Mouse (Mus musculus) heart, embryonic 14.5 days (tissue): ENCODE measurements around the gene Prkca. TPM values are rescaled to one million over a fixed set of nuclear protein-coding genes. Genes with fewer than 3 reads are reported as not detected.

ENCODE experiments used
- ATAC-seq: fragments of 200-750 bp; cut with Nextera tagmentation; 2 replicates; pipeline ENCODE4 v1.8.0; 2017; ENCODE audit warnings: low read depth, moderate TSS enrichment; ENCODE audit not compliant: insufficient number of reproducible peaks, insufficient read depth, low FRiP score
- H3K27ac ChIP-seq, 2 experiments: fragments of 200-500 bp in 1 of 2; fragments of 300-500 bp in 1 of 2; sonication (generic) in 1 of 2; replicated peaks in 1 of 2; 2 replicates each; pipeline ENCODE4 v1.5.1; 2012 to 2014; ENCODE audit warnings: low read depth in 2 of 2, low read length in 2 of 2, control low read depth in 1 of 2, mild to moderate bottlenecking in 1 of 2, mixed read lengths in 1 of 2; ENCODE audit not compliant: control insufficient read depth in 1 of 2, insufficient read depth in 1 of 2
- H3K27me3 ChIP-seq: fragments of 300-500 bp; sonication (generic); 2 replicates; pipeline ENCODE4 v1.6.1; 2014; ENCODE audit warnings: mild to moderate bottlenecking, low read length, control low read depth; ENCODE audit not compliant: control insufficient read depth, insufficient read depth
- H3K36me3 ChIP-seq: fragments of 300-500 bp; sonication (generic); 2 replicates; pipeline ENCODE4 v1.6.1; 2014; ENCODE audit warnings: mild to moderate bottlenecking, control low read depth, low read length, mixed read lengths; ENCODE audit not compliant: control insufficient read depth, insufficient read depth
- H3K4me1 ChIP-seq, 2 experiments: fragments of 200-500 bp in 1 of 2; fragments of 300-500 bp in 1 of 2; sonication (generic) in 1 of 2; 2 replicates each; pipeline ENCODE4 v1.6.1; 2012 to 2014; ENCODE audit warnings: low read length in 2 of 2, control low read depth in 1 of 2, mixed read lengths in 1 of 2; ENCODE audit not compliant: control insufficient read depth in 2 of 2, insufficient read depth in 2 of 2
- H3K4me2 ChIP-seq: fragments of 300-500 bp; sonication (generic); 2 replicates; pipeline ENCODE4 v1.6.1; 2014; ENCODE audit warnings: mild to moderate bottlenecking, low read length
- H3K4me3 ChIP-seq, 2 experiments: fragments of 200-500 bp in 1 of 2; fragments of 300-500 bp in 1 of 2; sonication (generic) in 1 of 2; 2 replicates each; pipeline ENCODE4 v1.5.1; 2012 to 2014; ENCODE audit warnings: low read length in 2 of 2, mild to moderate bottlenecking in 2 of 2, control low read depth in 1 of 2, low read depth in 1 of 2, moderate library complexity in 1 of 2; ENCODE audit not compliant: control insufficient read depth in 1 of 2, insufficient read depth in 1 of 2
- H3K9ac ChIP-seq: fragments of 300-500 bp; sonication (generic); 2 replicates; pipeline ENCODE4 v1.6.1; 2014; ENCODE audit warnings: mild to moderate bottlenecking, low read length
- H3K9me3 ChIP-seq: fragments of 300-500 bp; sonication (generic); 2 replicates; pipeline ENCODE4 v1.6.1; 2016; ENCODE audit warnings: low read length, control low read depth; ENCODE audit not compliant: control insufficient read depth
- WGBS: fragments of 180-500 bp; shearing (Covaris S2); extraction: QIAGEN DNeasy Blood & Tissue Kit; methylation state at CpG from one replicate; pipeline ENCODE4 v1.1.7; 2014; 5-methylcytosine and 5-hydroxymethylcytosine counted together
- polyA plus RNA-seq: library from polyadenylated mRNA; unstranded; fragments of >200 nt; fragmentation: Nextera tagmentation; extraction: Ambion mirVana; gene quantifications from 2 replicates; pipeline ENCODE4 v1.2.1, GENCODE M21; 2014

Gene Prkca
- polyA plus RNA-seq, 1 experiment from 2014 or later, result 21.4 TPM

GRCm38 (mm10) chr11:108112437-108112836, 231.3 kb downstream of the Prkca start:
- H3K36me3 ChIP-seq, result no peaks in the 10 kb centered on the region
- no peak overlapping the region for H3K27ac ChIP-seq
- no peak overlapping the region for H3K4me3 ChIP-seq
- no peak overlapping the region for H3K4me2 ChIP-seq
- H3K4me1 ChIP-seq, result peaks cover 0 to 6% of the 10 kb centered on the region in 2 experiments; a peak in 2 of 4 replicates
- H3K9ac ChIP-seq, result no peak overlapping the region
- H3K9me3 ChIP-seq, result no peaks in the 10 kb centered on the region
- 69% methylated on average over 3 of the region's 3 CpGs for WGBS
- no peaks in the 10 kb centered on the region for H3K27me3 ChIP-seq
- ATAC-seq, result no peak

DNA sequence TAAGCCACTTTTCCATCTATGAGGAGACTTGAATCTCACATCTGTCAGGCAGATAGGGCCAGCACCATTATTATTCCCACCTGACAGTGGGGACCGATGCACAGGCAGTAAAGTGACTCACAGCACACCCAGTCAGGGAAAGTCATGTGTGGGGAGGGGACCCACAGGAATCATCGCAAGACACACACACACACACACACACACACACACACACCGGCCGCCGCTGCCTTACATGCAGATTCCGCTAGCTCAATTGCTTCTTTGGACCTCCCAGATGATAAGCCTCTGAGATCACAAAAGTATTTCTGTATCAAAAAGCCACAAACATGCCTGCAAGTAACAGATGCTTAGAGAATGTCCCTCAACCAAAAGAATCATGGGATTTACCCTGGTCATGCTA, 239.6 kb downstream of the Prkca start:
- H3K27ac ChIP-seq, result no peak overlapping the region
- H3K4me3 ChIP-seq, result no peak overlapping the region
- no peak overlapping the region for H3K9ac ChIP-seq
- no peaks in the 10 kb centered on the region for H3K27me3 ChIP-seq
- ATAC-seq, result no peak
- H3K4me1 ChIP-seq, result peaks cover 15% of the 10 kb centered on the region in 2 experiments
- no peak overlapping the region for H3K4me2 ChIP-seq
- H3K36me3 ChIP-seq, result no peaks in the 10 kb centered on the region
- 55% methylated on average over 6 of the region's 6 CpGs for WGBS
- no peaks in the 10 kb centered on the region for H3K9me3 ChIP-seq

DNA sequence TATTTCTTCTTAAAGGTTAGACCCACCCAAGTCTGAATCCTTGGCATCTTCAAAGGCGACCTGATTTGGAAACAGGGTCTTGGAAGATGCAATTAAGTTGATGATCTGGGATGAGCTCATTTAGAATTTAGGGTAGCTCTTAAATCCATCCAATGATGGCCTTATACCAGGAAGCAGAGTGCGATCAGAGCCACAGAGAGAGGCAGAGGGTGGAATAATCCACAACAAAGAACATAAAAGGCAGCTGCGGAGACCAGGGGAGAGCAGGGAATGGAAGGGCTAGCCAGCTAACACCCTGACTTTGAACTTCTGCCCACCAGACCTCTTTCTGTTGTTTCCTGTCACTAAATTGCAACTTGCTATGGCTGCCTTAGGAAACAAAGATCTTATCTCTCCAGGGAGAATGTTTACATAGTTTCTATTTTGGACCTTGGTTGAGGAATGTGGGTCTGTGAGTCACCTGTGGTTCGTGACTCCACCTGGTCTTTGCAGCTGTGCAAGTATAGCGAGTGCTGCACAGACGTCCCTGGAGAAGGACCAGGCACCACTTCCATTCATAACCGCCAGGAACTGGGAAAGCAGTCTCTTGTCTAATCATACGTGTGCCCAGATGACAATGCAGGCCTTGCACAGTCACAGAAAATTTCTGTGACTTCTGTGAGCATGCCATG, 242.3 kb downstream of the Prkca start:
- no peaks in the 10 kb centered on the region for H3K9me3 ChIP-seq
- H3K36me3 ChIP-seq, result no peaks in the 10 kb centered on the region
- 50% methylated on average over 8 of the region's 8 CpGs for WGBS
- H3K4me1 ChIP-seq, result peaks cover 15% of the 10 kb centered on the region in 2 experiments
- no peak overlapping the region; a peak in 1 of 4 replicates for H3K27ac ChIP-seq
- H3K4me2 ChIP-seq, result no peak overlapping the region
- no peak for ATAC-seq
- no peak overlapping the region for H3K4me3 ChIP-seq
- H3K9ac ChIP-seq, result no peak overlapping the region
- no peaks in the 10 kb centered on the region for H3K27me3 ChIP-seq

- no peak overlapping the region for H3K27ac ChIP-seq
- H3K36me3 ChIP-seq, result no peaks in the 10 kb centered on the region
- peaks cover 5 to 8% of the 10 kb centered on the region in 2 experiments for H3K4me1 ChIP-seq
- H3K4me3 ChIP-seq, result no peak overlapping the region
- no peak for ATAC-seq
- H3K4me2 ChIP-seq, result no peak overlapping the region
- WGBS, result 65% methylated on average over 7 of the region's 7 CpGs
- H3K9ac ChIP-seq, result no peak overlapping the region
- H3K9me3 ChIP-seq, result no peaks in the 10 kb centered on the region
- H3K27me3 ChIP-seq, result no peaks in the 10 kb centered on the region
Measured at GRCm38 (mm10) chr11:108098306-108098705, 245.4 kb downstream of the Prkca start.

GRCm38 (mm10) chr11:108094796-108095195, 248.9 kb downstream of the Prkca start:
- WGBS, result 95% methylated on average over 5 of the region's 5 CpGs
- H3K36me3 ChIP-seq, result no peaks in the 10 kb centered on the region
- no peak for ATAC-seq
- H3K4me1 ChIP-seq, result peaks cover 6 to 14% of the 10 kb centered on the region in 2 experiments
- no peak overlapping the region for H3K4me2 ChIP-seq
- no peak overlapping the region for H3K27ac ChIP-seq
- no peaks in the 10 kb centered on the region for H3K27me3 ChIP-seq
- H3K9me3 ChIP-seq, result no peaks in the 10 kb centered on the region
- H3K9ac ChIP-seq, result no peak overlapping the region
- H3K4me3 ChIP-seq, result no peak overlapping the region

GRCm38 (mm10) chr11:108093248-108093647, 250.5 kb downstream of the Prkca start:
- no peak for ATAC-seq
- Histone ChIP-seq H3K4me1 (peaks cover 6 to 14% of the 10 kb centered on the region in 2 experiments), H3K27me3 (no peaks in the 10 kb centered on the region), H3K36me3 (no peaks in the 10 kb centered on the region), H3K4me2 (no peak overlapping the region), H3K9me3 (no peaks in the 10 kb centered on the region), H3K4me3 (no peak overlapping the region), H3K27ac (no peak overlapping the region), H3K9ac (no peak overlapping the region)
- whole genome bisulfite sequencing, result 72% methylated on average over 4 of the region's 4 CpGs

GRCm38 (mm10) chr11:108091238-108091637, 252.5 kb downstream of the Prkca start:
- H3K9me3 ChIP-seq, result no peaks in the 10 kb centered on the region
- no peak overlapping the region for H3K9ac ChIP-seq
- no peak overlapping the region for H3K4me3 ChIP-seq
- H3K4me1 ChIP-seq, result peaks cover 6 to 14% of the 10 kb centered on the region in 2 experiments
- H3K27me3 ChIP-seq, result no peaks in the 10 kb centered on the region
- H3K27ac ChIP-seq, result no peak overlapping the region
- ATAC-seq, result no peak
- WGBS, result 81% methylated on average over 3 of the region's 3 CpGs
- H3K4me2 ChIP-seq, result no peak overlapping the region
- H3K36me3 ChIP-seq, result no peaks in the 10 kb centered on the region

DNA sequence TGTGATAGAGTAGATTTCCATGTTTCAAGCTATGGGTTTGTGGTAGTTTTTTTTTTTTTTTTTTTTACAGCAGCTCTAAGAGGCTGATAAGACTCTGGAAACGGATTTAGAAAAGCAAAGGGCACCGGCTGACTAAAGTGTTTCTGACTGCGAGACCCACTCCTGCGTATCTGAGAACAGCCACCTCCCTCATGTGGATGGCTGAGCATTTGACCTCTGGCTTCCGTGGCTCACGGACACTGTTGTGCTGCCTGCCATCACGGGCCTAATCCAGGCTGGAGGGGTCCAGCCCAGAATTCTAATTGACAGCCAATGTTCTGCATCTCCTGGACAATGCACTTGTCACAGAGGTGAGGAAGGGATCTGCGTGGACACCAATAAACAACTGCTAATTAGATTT, 253.0 kb downstream of the Prkca start:
- no peaks in the 10 kb centered on the region for H3K27me3 ChIP-seq
- H3K27ac ChIP-seq, result peak overlapping the region; percentile 53 to 77
- H3K36me3 ChIP-seq, result no peaks in the 10 kb centered on the region
- ATAC-seq, result peak; percentile 64; the same call in 1 of the 2 replicates
- no peak overlapping the region for H3K4me3 ChIP-seq
- peaks cover 6 to 14% of the 10 kb centered on the region in 2 experiments for H3K4me1 ChIP-seq
- H3K9ac ChIP-seq, result no peak overlapping the region; the same call in 1 of the 2 replicates
- no peaks in the 10 kb centered on the region for H3K9me3 ChIP-seq
- peak overlapping the region; percentile 27; the same call in 1 of the 2 replicates for H3K4me2 ChIP-seq
- WGBS, result 12% methylated on average over 8 of the region's 8 CpGs
